Mouse (Mus musculus) neutrophil, adult 83 days (primary cell): Measurements from ENCODE around the gene Gm815. TPM values are rescaled to one million over a fixed set of nuclear protein-coding genes. Genes with fewer than 3 reads are reported as not detected.

Source experiments
- total RNA-seq, 2 experiments: library from RNA; stranded (reverse); gene quantifications; one replicate each; pipeline ENCODE4 v1.2.4; 2023

Gm815 gene
- total RNA-seq = not detected

DNA sequence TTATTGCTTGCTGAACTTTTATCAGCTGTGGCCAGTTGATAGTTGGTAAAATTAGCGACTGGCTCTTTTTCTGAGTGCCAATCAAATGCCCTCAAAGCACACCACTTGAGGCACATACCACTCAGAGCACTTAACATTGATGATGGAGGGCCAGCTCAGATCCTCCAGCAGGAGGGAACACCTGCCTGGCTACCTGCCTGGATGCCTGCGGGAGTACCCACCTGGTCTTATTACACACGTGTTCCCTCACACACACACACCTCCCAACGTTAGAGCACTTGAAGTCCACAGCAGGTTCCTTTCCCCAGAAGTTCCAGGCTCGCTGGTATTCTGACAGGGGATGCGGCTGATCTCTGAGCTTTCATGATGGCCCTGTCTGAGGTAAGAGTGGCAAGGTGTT, at the start of gene Gm815:
Gm815 (plus strand) TSS at position 266 of the 400 bp plus-strand sequence.

